Mouse (Mus musculus) lung, adult 18-20 months (tissue): ENCODE data around the gene Fam83g.

Source experiments
- DNase-seq, 2 experiments: peaks; one replicate each; pipeline ENCODE4 v3.0.0; 2022; ENCODE audit warnings: mixed read lengths in 2 of 2

Fam83g gene

GRCm38 (mm10) chr11:61719387-61719786 lies 35.5 kb downstream of the Fam83g start:
- DNase-seq = no peak

GRCm38 (mm10) chr11:61719826-61720225 lies 35.9 kb downstream of the Fam83g start:
- no peak for DNase-seq

GRCm38 (mm10) chr11:61720636-61721035 lies 36.7 kb downstream of the Fam83g start, which contains the start of gene Slc5a10:
Slc5a10 (minus strand) TSS chr11:61720826.
- DNase-seq = no peak

- no peak for DNase-seq
These were observed 38.2 kb downstream of the Fam83g start for GRCm38 (mm10) chr11:61722077-61722476.

- peak in 1 of 2 experiments; percentile 6 for DNase-seq
These were observed 44.1 kb downstream of the Fam83g start for GRCm38 (mm10) chr11:61728037-61728436.

- no peak for DNase-seq
These were observed 48.8 kb downstream of the Fam83g start for GRCm38 (mm10) chr11:61732672-61733071.

- DNase-seq = no peak
These were observed 53.4 kb downstream of the Fam83g start for GRCm38 (mm10) chr11:61737290-61737689.

GRCm38 (mm10) chr11:61740500-61740899 lies 56.6 kb downstream of the Fam83g start:
- no peak for DNase-seq

- no peak for DNase-seq
These were observed 59.9 kb downstream of the Fam83g start for GRCm38 (mm10) chr11:61743768-61744167.

- no peak for DNase-seq
These were observed 60.6 kb downstream of the Fam83g start for GRCm38 (mm10) chr11:61744460-61744859.

- no peak for DNase-seq
These were observed 61.9 kb downstream of the Fam83g start for GRCm38 (mm10) chr11:61745781-61746180.

- no peak for DNase-seq
These were observed 63.3 kb downstream of the Fam83g start for GRCm38 (mm10) chr11:61747161-61747560.

GRCm38 (mm10) chr11:61751612-61752011 lies 67.7 kb downstream of the Fam83g start:
- DNase-seq = no peak

GRCm38 (mm10) chr11:61757151-61757550 lies 73.3 kb downstream of the Fam83g start:
- no peak for DNase-seq
